8 mouse cellular contexts compared by ENCODE assay signal in the genomic region with DNA sequence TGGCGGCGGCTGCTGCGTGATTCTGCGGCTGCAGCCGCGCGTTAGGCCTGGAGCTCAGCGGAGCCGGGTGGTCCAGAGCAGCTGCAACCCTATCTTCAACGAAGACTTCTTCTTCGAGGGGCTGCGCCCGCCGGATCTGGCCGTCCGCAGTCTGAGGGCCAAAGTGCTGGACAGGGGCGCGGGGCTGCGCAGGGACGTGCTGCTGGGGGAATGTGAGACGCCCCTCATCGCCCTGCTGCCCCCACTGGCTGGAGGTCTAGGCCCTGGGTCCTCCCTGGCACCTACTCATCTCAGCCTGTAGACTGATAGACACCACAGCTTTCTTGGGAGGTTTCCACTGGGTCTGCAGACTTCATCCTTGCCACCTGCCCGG. TPM values are rescaled to one million over a fixed set of nuclear protein-coding genes. Genes with fewer than 3 reads are reported as not detected.
DNase-seq lines count a peak whose midpoint lies in the region; ATAC-seq and TF ChIP-seq lines count a peak whose summit lies in the region.

No protein-coding gene starts in this region.

- 0 out of 2 replicates have a peak, but pooled peaks have one; percentile 42 for ATAC-seq in heart, embryonic 14.5 days (ENCODE audit: insufficient number of reproducible peaks, insufficient read depth, low FRiP score, low read depth)
- 0 out of 2 replicates have a peak, but pooled peaks have one; percentile 7 for ATAC-seq in heart, postnatal 0 days (ENCODE audit: insufficient read depth, low read depth)

- no peak overlapping the region for H3K27ac ChIP-seq in heart, embryonic 14.5 days (replicated peaks in 1 of 2; ENCODE audit: control insufficient read depth in 1 of 2, insufficient read depth in 1 of 2, low read depth in 2 of 2, low read length in 2 of 2)
- no peak overlapping the region for H3K27ac ChIP-seq in heart, postnatal 0 days (ENCODE audit: low read depth)
- peak overlapping the region; percentile 86 for H3K27ac ChIP-seq in midbrain, embryonic 10.5 days (replicated peaks)

- TF ChIP-seq EP300 in heart, postnatal 0 days (IDR thresholded peaks at IDR 0.05; ENCODE audit: low read depth), result no peak

- intact Hi-C loops in heart, postnatal 25 days (cut with DNase I), result no loop called here

- 0 out of 2 replicates have a peak, but pooled peaks cover 3% of the 10 kb centered on the region for H3K9me3 ChIP-seq in heart, embryonic 14.5 days (ENCODE audit: control insufficient read depth, low read length)
- no peaks in the 10 kb centered on the region; the same call in 1 of the 2 replicates for H3K9me3 ChIP-seq in heart, postnatal 0 days (replicated peaks; ENCODE audit: control insufficient read depth, low read length)
- H3K9me3 ChIP-seq in midbrain, embryonic 10.5 days (replicated peaks), result peaks cover 4% of the 10 kb centered on the region; the same call in 1 of the 2 replicates

- H3K27me3 ChIP-seq in heart, embryonic 14.5 days (ENCODE audit: control insufficient read depth, insufficient read depth, low read length), result peaks cover 44% of the 10 kb centered on the region
- peaks cover 31% of the 10 kb centered on the region for H3K27me3 ChIP-seq in heart, postnatal 0 days (ENCODE audit: control insufficient read depth, insufficient read depth, low read length)
- peaks cover 56% of the 10 kb centered on the region for H3K27me3 ChIP-seq in midbrain, embryonic 10.5 days (ENCODE audit: low read depth, poor library complexity, severe bottlenecking)

- DNase-seq in heart, postnatal 25 days (ENCODE audit: low spot score), result no peak
- DNase-seq in brain, embryonic 14.5 days (ENCODE audit: low read depth), result peak; percentile 52
- no peak for DNase-seq in heart, postnatal 0 days (ENCODE audit: low spot score)
- peak; percentile 62 for DNase-seq in midbrain, embryonic 10.5 days (ENCODE audit: low spot score)
- no peak for DNase-seq in adipocyte (ENCODE audit: low spot score)
- DNase-seq in right cerebral cortex, postnatal 14 days, result no peak
- no peak for DNase-seq in right cerebral cortex, postnatal 36 days (ENCODE audit: low spot score in 2 of 2)

- 5% methylated on average over 23 of the region's 23 CpGs for WGBS in heart, embryonic 14.5 days
- WGBS in heart, postnatal 0 days, result 4% methylated on average over 22 of the region's 23 CpGs
- WGBS in midbrain, embryonic 10.5 days, result 5% methylated on average over 23 of the region's 23 CpGs

- H3K4me2 ChIP-seq in heart, embryonic 14.5 days (ENCODE audit: low read length), result peak overlapping the region; percentile 97
- H3K4me2 ChIP-seq in heart, postnatal 0 days (ENCODE audit: low read depth, low read length), result peak overlapping the region; percentile 79

- no peaks in the 10 kb centered on the region for H3K4me1 ChIP-seq in heart, embryonic 14.5 days (ENCODE audit: control insufficient read depth in 2 of 2, insufficient read depth in 2 of 2, low read length in 2 of 2)
- H3K4me1 ChIP-seq in heart, postnatal 0 days (ENCODE audit: control insufficient read depth, insufficient read depth), result 0 out of 2 replicates have a peak, but pooled peaks cover 8% of the 10 kb centered on the region
- peaks cover 23% of the 10 kb centered on the region for H3K4me1 ChIP-seq in midbrain, embryonic 10.5 days

- H3K9ac ChIP-seq in heart, embryonic 14.5 days (ENCODE audit: low read length), result peak overlapping the region; percentile 78
- H3K9ac ChIP-seq in heart, postnatal 0 days (replicated peaks; ENCODE audit: low read depth, low read length), result peak overlapping the region; percentile 51

- peak overlapping the region; percentile 61 to 65 for H3K4me3 ChIP-seq in heart, embryonic 14.5 days (ENCODE audit: control insufficient read depth in 1 of 2, insufficient read depth in 1 of 2, low read depth in 1 of 2, low read length in 2 of 2)
- peak overlapping the region; percentile 52 for H3K4me3 ChIP-seq in heart, postnatal 0 days (ENCODE audit: low read depth, low read length)
- peak overlapping the region; percentile 69 for H3K4me3 ChIP-seq in midbrain, embryonic 10.5 days

- no peak for TF ChIP-seq CTCF in brain, embryonic 14.5 days (IDR thresholded peaks at IDR 0.05; ENCODE audit: borderline replicate concordance, extremely low read depth, insufficient read depth, insufficient read length)
- TF ChIP-seq CTCF in heart, postnatal 0 days (IDR thresholded peaks at IDR 0.05; ENCODE audit: low read depth), result no peak

- no peaks in the 10 kb centered on the region for H3K36me3 ChIP-seq in heart, embryonic 14.5 days (ENCODE audit: control insufficient read depth, insufficient read depth, low read length)
- no peaks in the 10 kb centered on the region for H3K36me3 ChIP-seq in heart, postnatal 0 days (replicated peaks; ENCODE audit: control insufficient read depth, insufficient read depth, low read length)
- no peaks in the 10 kb centered on the region for H3K36me3 ChIP-seq in midbrain, embryonic 10.5 days

- no peak for TF ChIP-seq POLR2A in brain, embryonic 14.5 days (IDR thresholded peaks at IDR 0.05; ENCODE audit: borderline replicate concordance, extremely low read depth, insufficient read depth, insufficient read length, poor library complexity, severe bottlenecking)

RNA-seq across cellular contexts. Expression of gene C2cd4d, which starts 1.9 kb away (rescaled TPM):
- 0.53 and 0.89 TPM in 2 replicates for polyA plus RNA-seq in heart, embryonic 14.5 days (2014; fragmentation: Nextera tagmentation; extraction: Ambion mirVana)
- not detected for total RNA-seq in heart, postnatal 25 days (2021)
- 1.0 and 1.3 TPM in 2 replicates for polyA plus RNA-seq in brain, embryonic 14.5 days (2012; rRNA removed)
- not detected in 2 replicates for total RNA-seq in heart, postnatal 0 days (2014; rRNA removed; ENCODE audit: low replicate concordance)
- polyA plus RNA-seq in heart, postnatal 0 days (2015; fragmentation: Nextera tagmentation; extraction: Ambion mirVana), result 0.15 and 0.30 TPM in 2 replicates
- polyA plus RNA-seq in midbrain, embryonic 10.5 days (2016; fragmentation: Nextera tagmentation; extraction: Ambion mirVana), result 0.23 and 0.68 TPM in 2 replicates

RNA-seq across cellular contexts. Expression of gene Rorc, which starts 8.5 kb away (rescaled TPM):
- 7.3 and 8.1 TPM in 2 replicates for polyA plus RNA-seq in heart, embryonic 14.5 days (2014; fragmentation: Nextera tagmentation; extraction: Ambion mirVana)
- 10 to 100 TPM; 22.3 to 38.7 TPM for total RNA-seq in heart, postnatal 25 days (2021)
- polyA plus RNA-seq in brain, embryonic 14.5 days (2012; rRNA removed), result 0.97 and 1.5 TPM in 2 replicates
- 37.2 and 55.0 TPM in 2 replicates for total RNA-seq in heart, postnatal 0 days (2014; rRNA removed; ENCODE audit: low replicate concordance)
- polyA plus RNA-seq in heart, postnatal 0 days (2015; fragmentation: Nextera tagmentation; extraction: Ambion mirVana), result 13.5 and 17.1 TPM in 2 replicates
- polyA plus RNA-seq in midbrain, embryonic 10.5 days (2016; fragmentation: Nextera tagmentation; extraction: Ambion mirVana), result 0.14 TPM in 1 of 2 replicates, not detected in the other

RNA-seq across cellular contexts. Expression of gene Them5, which starts 22.2 kb away (rescaled TPM):
- not detected in 2 replicates for polyA plus RNA-seq in heart, embryonic 14.5 days (2014; fragmentation: Nextera tagmentation; extraction: Ambion mirVana)
- not detected for total RNA-seq in heart, postnatal 25 days (2021)
- polyA plus RNA-seq in brain, embryonic 14.5 days (2012; rRNA removed), result 0.26 and 1.4 TPM in 2 replicates
- not detected in 2 replicates for total RNA-seq in heart, postnatal 0 days (2014; rRNA removed; ENCODE audit: low replicate concordance)
- polyA plus RNA-seq in heart, postnatal 0 days (2015; fragmentation: Nextera tagmentation; extraction: Ambion mirVana), result 0.10 TPM in 1 of 2 replicates, not detected in the other
- not detected in 2 replicates for polyA plus RNA-seq in midbrain, embryonic 10.5 days (2016; fragmentation: Nextera tagmentation; extraction: Ambion mirVana)

RNA-seq across cellular contexts. Expression of gene Lingo4, which starts 34.2 kb away (rescaled TPM):
- 0.05 and 0.26 TPM in 2 replicates for polyA plus RNA-seq in heart, embryonic 14.5 days (2014; fragmentation: Nextera tagmentation; extraction: Ambion mirVana)
- total RNA-seq in heart, postnatal 25 days (2021), result under 1 TPM; 0.06 to 0.08 TPM
- polyA plus RNA-seq in brain, embryonic 14.5 days (2012; rRNA removed), result 0.55 and 0.70 TPM in 2 replicates
- total RNA-seq in heart, postnatal 0 days (2014; rRNA removed; ENCODE audit: low replicate concordance), result not detected in 2 replicates
- 0.19 and 0.25 TPM in 2 replicates for polyA plus RNA-seq in heart, postnatal 0 days (2015; fragmentation: Nextera tagmentation; extraction: Ambion mirVana)
- 0.71 and 0.72 TPM in 2 replicates for polyA plus RNA-seq in midbrain, embryonic 10.5 days (2016; fragmentation: Nextera tagmentation; extraction: Ambion mirVana)

RNA-seq across cellular contexts. Expression of gene Tdrkh, which starts 48.9 kb away (rescaled TPM):
- polyA plus RNA-seq in heart, embryonic 14.5 days (2014; fragmentation: Nextera tagmentation; extraction: Ambion mirVana), result 8.8 and 9.0 TPM in 2 replicates
- 1 to 10 TPM; 3.2 to 3.6 TPM for total RNA-seq in heart, postnatal 25 days (2021)
- polyA plus RNA-seq in brain, embryonic 14.5 days (2012; rRNA removed), result 15.2 and 24.2 TPM in 2 replicates
- 0.34 and 6.5 TPM in 2 replicates for total RNA-seq in heart, postnatal 0 days (2014; rRNA removed; ENCODE audit: low replicate concordance)
- 7.5 and 7.7 TPM in 2 replicates for polyA plus RNA-seq in heart, postnatal 0 days (2015; fragmentation: Nextera tagmentation; extraction: Ambion mirVana)
- 45.2 and 53.8 TPM in 2 replicates for polyA plus RNA-seq in midbrain, embryonic 10.5 days (2016; fragmentation: Nextera tagmentation; extraction: Ambion mirVana)

Comparison
In these comparisons a context has a peak if more than half of its experiments do, and no peak if none do; other contexts are left out.
1. DNase-seq: peak in brain, embryonic 14.5 days (single experiment) and midbrain, embryonic 10.5 days (single experiment); none in heart, postnatal 25 days (single experiment), heart, postnatal 0 days (single experiment), adipocyte (single experiment), right cerebral cortex, postnatal 14 days (single experiment) and right cerebral cortex, postnatal 36 days (0 of 2).
2. Peak in every context shown above with its lines, with median percentiles within 50 percentile points of each other: H3K4me3 ChIP-seq.